Mouse (Mus musculus): ENCODE results near the gene Man1a.

- TF ChIP-seq CTCF (IDR thresholded peaks at IDR 0.05) (no peak), POLR2A (IDR thresholded peaks at IDR 0.05; ENCODE audit: insufficient read depth, low read depth, low read length) (no peak)
These were observed 58.4 kb downstream of the Man1a start for GRCm38 (mm10) chr10:54017904-54018454.

Measured in heart, adult 2 months (tissue).